9 mouse cellular contexts compared by ENCODE assay signal in the genomic region with DNA sequence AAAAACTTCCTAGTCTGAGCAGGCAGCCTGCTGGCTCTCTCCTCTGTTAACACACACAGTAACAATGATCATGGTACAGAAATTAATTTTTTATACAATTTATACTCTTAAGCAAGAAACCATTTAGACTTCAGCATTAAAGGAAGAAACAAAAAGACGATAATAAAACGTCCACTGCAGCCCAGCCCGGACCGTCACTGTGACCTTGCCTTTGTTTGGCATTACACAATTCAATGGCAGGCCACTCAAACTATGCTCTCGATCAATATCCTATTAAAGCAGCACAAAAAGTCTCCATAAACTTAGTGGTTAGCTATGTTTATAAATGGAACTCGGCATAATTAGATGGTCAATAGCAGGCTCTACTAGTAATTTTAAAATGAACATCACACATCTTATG.
DNase-seq lines count a peak whose midpoint lies in the region; ATAC-seq and TF ChIP-seq lines count a peak whose summit lies in the region.
"Had no signal": no experiment of that assay in that cellular context is flagged by ENCODE, and none has a peak within 500 bp of the region (broad histone marks: within the 10 kb centered on the region; RNA-seq: fewer than 3 reads in every experiment).

No protein-coding gene starts in this region.

- H3K36me3 ChIP-seq in heart, adult 2 months (ENCODE audit: control insufficient read depth, insufficient read depth, low read length) = peaks cover 18% of the 10 kb centered on the region
- peaks cover 3% of the 10 kb centered on the region; the same call in 1 of the 2 replicates for H3K36me3 ChIP-seq in lung, embryonic 15.5 days
- H3K36me3 ChIP-seq in intestine, embryonic 15.5 days = no peaks in the 10 kb centered on the region
- H3K36me3 ChIP-seq in neural tube, embryonic 15.5 days = no peaks in the 10 kb centered on the region

- no peak for TF ChIP-seq POLR2A in heart, adult 2 months (IDR thresholded peaks at IDR 0.05; ENCODE audit: insufficient read depth, low read depth, low read length)
- no peak for TF ChIP-seq POLR2A in lung, adult 2 months (IDR thresholded peaks at IDR 0.05; ENCODE audit: borderline replicate concordance, extremely low read depth, low read depth, low read length)

- TF ChIP-seq EP300 in heart, adult 2 months (IDR thresholded peaks at IDR 0.05; ENCODE audit: insufficient read depth, low read depth, low read length) = no peak

- no peak for TF ChIP-seq CTCF in heart, adult 2 months (IDR thresholded peaks at IDR 0.05)
- no peak for TF ChIP-seq CTCF in lung, adult 2 months (IDR thresholded peaks at IDR 0.05; ENCODE audit: insufficient read depth, low read length)

- intact Hi-C loops in heart, adult 2 months (cut with DNase I) = loop anchor here (2.0 to 10.0 kb wide), 8 partner anchors 42 to 440 kb away; a partner anchor contains a TSS
- intact Hi-C loops in heart, postnatal 25 days (cut with DNase I) = loop anchor here (2.0 to 5.0 kb wide), 5 partner anchors 78 to 317 kb away; no protein-coding TSS in a partner anchor

- H3K4me3 ChIP-seq in heart, adult 2 months = no peak overlapping the region
- H3K4me3 ChIP-seq in lung, embryonic 15.5 days = no peak overlapping the region
- no peak overlapping the region for H3K4me3 ChIP-seq in lung, adult 2 months (replicated peaks; ENCODE audit: extremely low read depth, low read depth, low read length)
- no peak overlapping the region for H3K4me3 ChIP-seq in intestine, embryonic 15.5 days (replicated peaks)
- no peak overlapping the region for H3K4me3 ChIP-seq in neural tube, embryonic 15.5 days (replicated peaks)

- H3K4me2 ChIP-seq in lung, embryonic 15.5 days = no peak overlapping the region
- H3K4me2 ChIP-seq in intestine, embryonic 15.5 days (replicated peaks) = no peak overlapping the region
- no peak overlapping the region for H3K4me2 ChIP-seq in neural tube, embryonic 15.5 days

- peaks cover 32% of the 10 kb centered on the region for H3K4me1 ChIP-seq in heart, adult 2 months (ENCODE audit: control insufficient read depth, insufficient read depth, low read length)
- peaks cover 42% of the 10 kb centered on the region for H3K4me1 ChIP-seq in lung, embryonic 15.5 days
- peaks cover 12% of the 10 kb centered on the region for H3K4me1 ChIP-seq in lung, adult 2 months (ENCODE audit: control insufficient read depth, insufficient read depth, low read length)
- peaks cover 25% of the 10 kb centered on the region for H3K4me1 ChIP-seq in intestine, embryonic 15.5 days (replicated peaks)
- H3K4me1 ChIP-seq in neural tube, embryonic 15.5 days = peaks cover 45% of the 10 kb centered on the region

- DNase-seq in heart, adult 2 months = no peak
- DNase-seq in heart, postnatal 25 days (ENCODE audit: low spot score) = no peak
- DNase-seq in lung, adult 2 months = no peak
- DNase-seq in thymus, postnatal 10 days (ENCODE audit: low spot score in 2 of 2) = no peak

- peaks cover 3% of the 10 kb centered on the region for H3K79me2 ChIP-seq in heart, adult 2 months (replicated peaks; ENCODE audit: control insufficient read depth, insufficient read depth, low read length)

- 77% methylated on average over 6 of the region's 6 CpGs for WGBS in heart, adult 2 months
- 63% methylated on average over 6 of the region's 6 CpGs for WGBS in lung, embryonic 15.5 days
- WGBS in lung, adult 2 months = 69% methylated on average over 6 of the region's 6 CpGs
- 64% methylated on average over 6 of the region's 6 CpGs for WGBS in intestine, embryonic 15.5 days
- 46% methylated on average over 6 of the region's 6 CpGs for WGBS in neural tube, embryonic 15.5 days

- no peak for ATAC-seq in lung, embryonic 15.5 days (ENCODE audit: borderline replicate concordance, extremely low read depth, low FRiP score, low TSS enrichment)
- no peak for ATAC-seq in intestine, embryonic 15.5 days
- ATAC-seq in neural tube, embryonic 15.5 days (ENCODE audit: low FRiP score) = no peak
- no peak for ATAC-seq in megakaryocyte, adult 5-6 weeks (ENCODE audit: poor library complexity, severe bottlenecking)

- no peak overlapping the region for H3K9ac ChIP-seq in heart, adult 2 months (ENCODE audit: low read depth, low read length)
- H3K9ac ChIP-seq in lung, embryonic 15.5 days = no peak overlapping the region
- no peak overlapping the region for H3K9ac ChIP-seq in intestine, embryonic 15.5 days
- no peak overlapping the region for H3K9ac ChIP-seq in neural tube, embryonic 15.5 days (replicated peaks)

- no peaks in the 10 kb centered on the region for H3K9me3 ChIP-seq in lung, embryonic 15.5 days
- no peaks in the 10 kb centered on the region for H3K9me3 ChIP-seq in intestine, embryonic 15.5 days
- H3K9me3 ChIP-seq in neural tube, embryonic 15.5 days (replicated peaks) = no peaks in the 10 kb centered on the region

- H3K27ac ChIP-seq in heart, adult 2 months = peak overlapping the region; percentile 75
- peak overlapping the region; percentile 95 for H3K27ac ChIP-seq in lung, embryonic 15.5 days
- peak overlapping the region; percentile 89 for H3K27ac ChIP-seq in intestine, embryonic 15.5 days
- H3K27ac ChIP-seq in neural tube, embryonic 15.5 days (replicated peaks) = peak overlapping the region; percentile 80
- H3K27ac ChIP-seq: macrophage had no signal

- no peaks in the 10 kb centered on the region for H3K27me3 ChIP-seq in heart, adult 2 months (ENCODE audit: control insufficient read depth, insufficient read depth, low read length)
- H3K27me3 ChIP-seq in lung, embryonic 15.5 days = no peaks in the 10 kb centered on the region
- H3K27me3 ChIP-seq in intestine, embryonic 15.5 days (replicated peaks) = no peaks in the 10 kb centered on the region
- H3K27me3 ChIP-seq in neural tube, embryonic 15.5 days (replicated peaks) = no peaks in the 10 kb centered on the region
